Mouse (Mus musculus) brain, embryonic 14.5 days (tissue): ENCODE results near the gene Tmem8.

Source experiments
- CTCF ChIP-seq: fragments of 200-500 bp; IDR thresholded peaks from 2 replicates; pipeline ENCODE4 v1.5.1; 2012; ENCODE audit warnings: inconsistent platforms, mild to moderate bottlenecking, moderate library complexity, borderline replicate concordance; ENCODE audit not compliant: insufficient read depth, insufficient read length; ENCODE audit errors: extremely low read depth
- POLR2A ChIP-seq: fragments of 200-500 bp; IDR thresholded peaks from 2 replicates; pipeline ENCODE4 v1.6.1; 2012; ENCODE audit warnings: mild to moderate bottlenecking, inconsistent platforms, borderline replicate concordance; ENCODE audit not compliant: poor library complexity, insufficient read depth, insufficient read length, severe bottlenecking; ENCODE audit errors: extremely low read depth

- no peak for TF ChIP-seq POLR2A
- no peak for TF ChIP-seq CTCF
Observed at GRCm38 (mm10) chr17:26137106-26137750, 24.1 kb downstream of the Tmem8 start.
